Mouse (Mus musculus): ENCODE results near the gene Galnt6.

DNA sequence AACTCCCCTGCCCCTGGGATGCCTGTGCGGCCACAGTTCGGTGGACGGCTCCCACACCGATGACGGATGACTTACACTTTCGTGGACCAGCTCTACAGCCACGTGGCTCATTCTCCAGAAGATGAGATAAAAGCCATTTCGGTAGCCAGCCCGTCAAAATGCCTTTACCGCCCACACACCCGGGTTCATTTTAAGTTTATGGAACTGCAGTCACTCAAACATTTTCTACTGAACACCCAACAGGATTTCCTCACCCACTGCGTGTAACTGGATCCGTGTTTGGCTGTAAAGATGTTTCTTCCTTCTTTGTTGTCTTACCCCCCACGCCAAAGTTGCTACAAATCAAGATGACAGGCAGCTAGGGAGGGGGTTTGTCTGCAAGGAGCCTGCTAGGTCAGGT lies 5.7 kb downstream of the Galnt6 start:
- TF ChIP-seq CTCF (IDR thresholded peaks at IDR 0.05; ENCODE audit: low read depth) (no peak), EP300 (IDR thresholded peaks at IDR 0.05; ENCODE audit: low read depth) (no peak)

Measured in liver, postnatal 0 days (tissue).